Comparison of ENCODE assay signal across 9 mouse cellular contexts in genomic region chr10:98618736-98619525, GRCm38 (mm10).
A peak's percentile ranks its signal among the peaks of the same experiment; 100 is the strongest.
DNase-seq lines count a peak whose midpoint lies in the region; ATAC-seq and TF ChIP-seq lines count a peak whose summit lies in the region.
"Had no signal": no experiment of that assay in that cellular context is flagged by ENCODE, and none has a peak within 500 bp of the region (broad histone marks: within the 10 kb centered on the region; RNA-seq: fewer than 3 reads in every experiment).

No protein-coding gene starts in this region.

- no peak for TF ChIP-seq CTCF in liver, adult 2 months (IDR thresholded peaks at IDR 0.05; ENCODE audit: low read depth, low read length)

- no peak for TF ChIP-seq POLR2A in liver, adult 2 months (IDR thresholded peaks at IDR 0.05; ENCODE audit: extremely low read depth, insufficient read depth, low read length)

- no peaks in the 10 kb centered on the region for H3K36me3 ChIP-seq in liver, adult 2 months (ENCODE audit: control insufficient read depth, insufficient read depth, low read length)
- H3K36me3 ChIP-seq in lung, embryonic 15.5 days: no peaks in the 10 kb centered on the region

- no peak overlapping the region for H3K9ac ChIP-seq in liver, adult 2 months (ENCODE audit: low read depth, low read length)
- no peak overlapping the region for H3K9ac ChIP-seq in lung, embryonic 15.5 days

- no peaks in the 10 kb centered on the region for H3K79me2 ChIP-seq in liver, adult 2 months (ENCODE audit: control insufficient read depth, insufficient read depth, low read length)

- WGBS in liver, adult 2 months: 91% methylated on average over 21 of the region's 21 CpGs
- 65% methylated on average over 21 of the region's 21 CpGs for WGBS in lung, embryonic 15.5 days

- DNase-seq in cerebellum, postnatal 14 days: peak; percentile 7 to 17
- DNase-seq in liver, adult 2 months (ENCODE audit: extremely low read depth, low read depth, low spot score): peak; percentile 9
- no peak for DNase-seq in liver
- DNase-seq in testis, postnatal 14 days (ENCODE audit: low spot score): peak; percentile 71
- DNase-seq in embryo, embryonic 10 days (ENCODE audit: low spot score): no peak
- DNase-seq in embryo, embryonic 11 days: no peak

- H3K9me3 ChIP-seq in lung, embryonic 15.5 days: no peaks in the 10 kb centered on the region

- ATAC-seq in cerebellum, adult (ENCODE audit: insufficient number of reproducible peaks, low FRiP score, low TSS enrichment): no peak
- ATAC-seq in lung, embryonic 15.5 days (ENCODE audit: borderline replicate concordance, extremely low read depth, low FRiP score, low TSS enrichment): peak; percentile 88

- H3K27ac ChIP-seq in liver, adult 2 months (replicated peaks; ENCODE audit: insufficient read depth, low read depth, low read length): no peak overlapping the region
- H3K27ac ChIP-seq in lung, embryonic 15.5 days: peak overlapping the region; percentile 43

- H3K4me3 ChIP-seq in liver, adult 2 months (ENCODE audit: insufficient read depth, low read depth, low read length): no peak overlapping the region
- H3K4me3 ChIP-seq in lung, embryonic 15.5 days: no peak overlapping the region
- H3K4me3 ChIP-seq: megakaryocyte, embryonic 14.5 days had no signal

- H3K4me2 ChIP-seq in lung, embryonic 15.5 days: no peak overlapping the region

- no peaks in the 10 kb centered on the region for H3K4me1 ChIP-seq in liver, adult 2 months (ENCODE audit: control insufficient read depth, insufficient read depth, low read length)
- peaks cover 10% of the 10 kb centered on the region for H3K4me1 ChIP-seq in lung, embryonic 15.5 days
- H3K4me1 ChIP-seq: megakaryocyte, embryonic 14.5 days had no signal

- no peaks in the 10 kb centered on the region; the same call in 1 of the 2 replicates for H3K27me3 ChIP-seq in liver, adult 2 months (ENCODE audit: control insufficient read depth, insufficient read depth, low read length)
- no peaks in the 10 kb centered on the region for H3K27me3 ChIP-seq in lung, embryonic 15.5 days
- H3K27me3 ChIP-seq: megakaryocyte, embryonic 14.5 days had no signal

Comparison
In these comparisons a context has a peak if more than half of its experiments do, and no peak if none do; other contexts are left out.
1. DNase-seq: peak in cerebellum, postnatal 14 days (2 of 2), liver, adult 2 months (single experiment) and testis, postnatal 14 days (single experiment); none in liver (single experiment), embryo, embryonic 10 days (single experiment) and embryo, embryonic 11 days (single experiment).